Mouse (Mus musculus) natural killer cell, adult 2 months (primary cell): ENCODE measurements around the gene Ngb.

Experiments
- DNase-seq, 2 experiments: peaks; one replicate each; pipeline ENCODE4 v3.0.0; 2022; ENCODE audit warnings: low spot score in 2 of 2

The Ngb gene

GRCm38 (mm10) chr12:87102165-87102631 lies at the start of gene Ngb:
Gene Ngb, minus strand, starts transcription at chr12:87102539.
- DNase-seq: no peak

- DNase-seq: no peak
Observed at GRCm38 (mm10) chr12:87149471-87149870, 47.1 kb upstream of the Ngb start.

GRCm38 (mm10) chr12:87148136-87148535 lies 45.8 kb upstream of the Ngb start:
- DNase-seq: no peak

- DNase-seq: peak; percentile 87 to 89
Observed at GRCm38 (mm10) chr12:87147395-87148089, 45.2 kb upstream of the Ngb start, which contains the start of gene Pomt2. Gene Pomt2, minus strand, starts transcription at chr12:87147968.

GRCm38 (mm10) chr12:87146966-87147365 lies 44.6 kb upstream of the Ngb start, which contains the start of gene Gstz1:
Gene Gstz1, plus strand, starts transcription at chr12:87147165.
- DNase-seq: peak; percentile 84 to 86

- DNase-seq: no peak
Observed at GRCm38 (mm10) chr12:87142156-87142555, 39.8 kb upstream of the Ngb start.

GRCm38 (mm10) chr12:87138768-87139167 lies 36.4 kb upstream of the Ngb start:
- no peak for DNase-seq

- DNase-seq: no peak
Observed at GRCm38 (mm10) chr12:87138342-87138701, 36.0 kb upstream of the Ngb start.

GRCm38 (mm10) chr12:87137439-87138341 lies 35.4 kb upstream of the Ngb start:
- DNase-seq: no peak

GRCm38 (mm10) chr12:87132784-87133183 lies 30.4 kb upstream of the Ngb start:
- no peak for DNase-seq

- no peak for DNase-seq
Observed at GRCm38 (mm10) chr12:87132210-87132609, 29.9 kb upstream of the Ngb start.

GRCm38 (mm10) chr12:87131619-87132018 lies 29.3 kb upstream of the Ngb start:
- peak in 1 of 2 experiments; percentile 10 for DNase-seq

GRCm38 (mm10) chr12:87131181-87131580 lies 28.8 kb upstream of the Ngb start:
- DNase-seq: no peak

- no peak for DNase-seq
Observed at GRCm38 (mm10) chr12:87130224-87130623, 27.9 kb upstream of the Ngb start.

- DNase-seq: no peak
Observed at GRCm38 (mm10) chr12:87127256-87127655, 24.9 kb upstream of the Ngb start.

- no peak for DNase-seq
Observed at GRCm38 (mm10) chr12:87121918-87122589, 19.7 kb upstream of the Ngb start.

GRCm38 (mm10) chr12:87107357-87107977 lies 5.1 kb upstream of the Ngb start:
- DNase-seq: no peak

- no peak for DNase-seq
Observed at GRCm38 (mm10) chr12:87104796-87105195, 2.5 kb upstream of the Ngb start.

- DNase-seq: no peak
Observed at GRCm38 (mm10) chr12:87103471-87103870, 1.1 kb upstream of the Ngb start.

- no peak for DNase-seq
Observed at GRCm38 (mm10) chr12:87100331-87100730, 2.0 kb downstream of the Ngb start.

- no peak for DNase-seq
Observed at GRCm38 (mm10) chr12:87093671-87094070, 8.7 kb downstream of the Ngb start.

- DNase-seq: no peak
Observed at GRCm38 (mm10) chr12:87093249-87093648, 9.1 kb downstream of the Ngb start.
